Mouse (Mus musculus): ENCODE measurements around the gene Otud5. TPM values are rescaled to one million over a fixed set of nuclear protein-coding genes. Genes with fewer than 3 reads are reported as not detected.
A peak's percentile ranks its signal among the peaks of the same experiment; 100 is the strongest.
"Not testable (repeated sequence)": the region's sequence is repeated elsewhere in the genome, so short reads cannot be mapped to it uniquely, and the experiment has no call there.

Gene Otud5
- total RNA-seq, 2 experiments from 2014 or later = 63.8 to 69.8 TPM

- intact Hi-C loops (cut with DNase I) = no loop called here
- DNase-seq = peak; percentile 16
Measured at GRCm38 (mm10) chrX:7878495-7878894, 37.3 kb downstream of the Otud5 start.

- intact Hi-C loops (cut with DNase I) = no loop called here
- DNase-seq = peak; percentile 71
Measured at GRCm38 (mm10) chrX:7879819-7880218, 38.7 kb downstream of the Otud5 start.

- DNase-seq = peak; percentile 83
- intact Hi-C loops (cut with DNase I) = no loop called here
Measured at GRCm38 (mm10) chrX:7883841-7884567, 42.8 kb downstream of the Otud5 start, which contains the start of gene Slc35a2. TSS of gene Slc35a2 (plus strand) at chrX:7884028.

GRCm38 (mm10) chrX:7898211-7898610 lies 57.0 kb downstream of the Otud5 start:
- DNase-seq = no peak
- intact Hi-C loops (cut with DNase I) = no loop called here

GRCm38 (mm10) chrX:7898880-7899874 lies 58.0 kb downstream of the Otud5 start, which contains the start of the genes Pqbp1 and Timm17b:
TSS of gene Pqbp1 (minus strand) at chrX:7899269.
TSS of gene Timm17b (plus strand) at chrX:7899357.
- peak; percentile 89 for DNase-seq
- intact Hi-C loops (cut with DNase I) = no loop called here

GRCm38 (mm10) chrX:7904441-7904840 lies 63.3 kb downstream of the Otud5 start:
- intact Hi-C loops (cut with DNase I) = no loop called here
- DNase-seq = no peak

- DNase-seq = no peak
- intact Hi-C loops (cut with DNase I) = no loop called here
Measured at GRCm38 (mm10) chrX:7907735-7908134, 66.6 kb downstream of the Otud5 start, which contains the start of gene Gm10491. TSS of gene Gm10491 (minus strand) at chrX:7907835.

- intact Hi-C loops (cut with DNase I); DNase-seq: not testable (repeated sequence)
Measured at GRCm38 (mm10) chrX:7909242-7909641, 68.1 kb downstream of the Otud5 start, which contains the start of gene Gm10490. TSS of gene Gm10490 (plus strand) at chrX:7909542.

GRCm38 (mm10) chrX:7910473-7910872 lies 69.3 kb downstream of the Otud5 start:
- no peak for DNase-seq
- intact Hi-C loops (cut with DNase I) = no loop called here

GRCm38 (mm10) chrX:7915669-7916068 lies 74.5 kb downstream of the Otud5 start:
- DNase-seq; intact Hi-C loops (cut with DNase I): not testable (repeated sequence)

- intact Hi-C loops (cut with DNase I) = not testable (repeated sequence)
Measured at GRCm38 (mm10) chrX:7917960-7918359, 76.8 kb downstream of the Otud5 start.

GRCm38 (mm10) chrX:7919601-7920383 lies 78.6 kb downstream of the Otud5 start, which contains the start of gene Pcsk1n:
TSS of gene Pcsk1n (plus strand) at chrX:7919822.
- intact Hi-C loops (cut with DNase I) = no loop called here

More at GRCm38 (mm10) chrX:7917960-7918359, 76.8 kb downstream of the Otud5 start:
- DNase-seq = not testable (repeated sequence)

GRCm38 (mm10) chrX:7922032-7922431 lies 80.9 kb downstream of the Otud5 start:
- intact Hi-C loops (cut with DNase I) = no loop called here
- no peak for DNase-seq

More at GRCm38 (mm10) chrX:7919601-7920383, 78.6 kb downstream of the Otud5 start, which contains the start of gene Pcsk1n:
- peak; percentile 74 for DNase-seq

Small RNA genes within 50 kb of the gene (microRNA-seq; reads per million reads assigned to microRNA genes)
- 100 reads per million, percentile 50 among the genes with 10 or more reads in this experiment for gene Mir1198

Other genes starting within 250 kb of the Otud5 start
- 10 to 100 TPM; 24.8 to 26.3 TPM for gene Ccdc22, start 235.8 kb upstream of the Otud5 start, total RNA-seq (2021)
- under 1 TPM in 1 of 2 experiments, not detected in 1; 0.22 TPM for gene Cacna1f, start 234.3 kb upstream of the Otud5 start, total RNA-seq (2021)
- 100 to 1,000 TPM; 573 to 717 TPM for gene Syp, start 202.9 kb upstream of the Otud5 start, total RNA-seq (2021)
- 1 to 10 TPM; 1.4 to 1.9 TPM for gene Prickle3, start 184.1 kb upstream of the Otud5 start, total RNA-seq (2021)
- gene Plp2, start 170.0 kb upstream of the Otud5 start, total RNA-seq (2021) = 10 to 100 TPM; 19.3 to 26.5 TPM
- gene Magix, start 160.1 kb upstream of the Otud5 start, total RNA-seq (2021) = under 1 TPM; 0.22 to 0.38 TPM
- 10 to 100 TPM; 39.0 to 42.0 TPM for gene Gpkow, start 144.2 kb upstream of the Otud5 start, total RNA-seq (2021)
- gene Wdr45, start 127.0 kb upstream of the Otud5 start, total RNA-seq (2021) = 10 to 100 TPM; 32.0 to 34.9 TPM
- gene Gm45208, start 119.1 kb upstream of the Otud5 start, total RNA-seq (2021) = under 1 TPM in 1 of 2 experiments, not detected in 1; 0.60 TPM
- 10 to 100 TPM; 70.0 to 84.0 TPM for gene Praf2, start 112.9 kb upstream of the Otud5 start, total RNA-seq (2021)
- gene Ccdc120, start 90.5 kb upstream of the Otud5 start, total RNA-seq (2021) = 10 to 100 TPM; 56.2 to 65.4 TPM
- gene Tfe3, start 78.8 kb upstream of the Otud5 start, total RNA-seq (2021) = 10 to 100 TPM; 24.0 to 29.0 TPM
- gene Gripap1, start 51.6 kb upstream of the Otud5 start, total RNA-seq (2021) = 10 to 100 TPM; 79.8 to 81.2 TPM
- gene Kcnd1, start 19.1 kb upstream of the Otud5 start, total RNA-seq (2021) = 10 to 100 TPM; 10.9 to 12.9 TPM
- gene Pim2, start 36.9 kb downstream of the Otud5 start, total RNA-seq (2021) = 10 to 100 TPM; 25.4 to 27.2 TPM
- 10 to 100 TPM; 40.5 to 41.7 TPM for gene Slc35a2, start 42.7 kb downstream of the Otud5 start, total RNA-seq (2021)
- 10 to 100 TPM; 92.7 to 98.2 TPM for gene Pqbp1, start 57.9 kb downstream of the Otud5 start, total RNA-seq (2021)
- gene Timm17b, start 58.0 kb downstream of the Otud5 start, total RNA-seq (2021) = 10 to 100 TPM; 46.6 to 54.4 TPM
- not detected for gene Gm10491, start 66.5 kb downstream of the Otud5 start, total RNA-seq (2021)
- gene Gm10490, start 68.2 kb downstream of the Otud5 start, total RNA-seq (2021) = not detected
- 100 to 1,000 TPM; 188 to 204 TPM for gene Pcsk1n, start 78.5 kb downstream of the Otud5 start, total RNA-seq (2021)
- gene Eras, start 87.2 kb downstream of the Otud5 start, total RNA-seq (2021) = not detected
- 10 to 100 TPM; 62.5 to 71.4 TPM for gene Hdac6, start 106.5 kb downstream of the Otud5 start, total RNA-seq (2021)
- not detected for gene Gata1, start 136.7 kb downstream of the Otud5 start, total RNA-seq (2021)
- not detected for gene Glod5, start 177.1 kb downstream of the Otud5 start, total RNA-seq (2021)
- gene Suv39h1, start 233.4 kb downstream of the Otud5 start, total RNA-seq (2021) = 10 to 100 TPM; 35.0 to 36.7 TPM
- under 1 TPM; 0.42 to 0.94 TPM for gene Was, start 249.1 kb downstream of the Otud5 start, total RNA-seq (2021)